ENCODE assay signal across 9 mouse cellular contexts in the genomic region with DNA sequence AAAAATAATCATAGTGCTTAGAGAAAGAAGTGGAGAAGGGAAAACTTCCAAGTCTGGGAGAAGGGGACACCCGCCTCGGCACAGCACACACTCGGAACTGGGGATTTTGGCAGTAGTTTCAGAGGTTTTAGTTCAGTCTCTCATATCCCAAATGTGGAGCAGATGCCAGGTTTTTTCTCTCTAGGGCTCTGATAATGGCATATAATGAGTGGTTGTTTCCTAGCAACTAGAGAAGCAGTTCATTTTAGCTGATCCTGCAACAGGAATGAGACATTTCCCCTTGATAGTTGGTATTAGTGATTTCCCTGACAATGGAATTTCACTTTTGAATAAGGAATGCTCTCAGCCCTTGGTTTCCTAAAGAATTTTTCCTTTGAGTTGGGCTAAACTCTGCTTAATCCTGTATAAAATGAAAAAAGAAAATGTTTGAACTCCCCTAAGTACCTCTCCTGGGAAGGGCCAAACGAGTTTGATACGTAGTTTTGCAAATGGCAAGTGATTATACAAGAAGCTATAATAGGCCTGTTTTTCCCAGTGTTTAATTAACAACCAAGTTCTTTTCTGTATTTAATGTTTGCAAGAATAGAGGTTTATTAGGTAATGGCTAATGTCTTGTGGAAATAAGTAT.
DNase-seq lines count a peak whose midpoint lies in the region; ATAC-seq lines count a peak whose summit lies in the region.
"Had no signal": no experiment of that assay in that cellular context is flagged by ENCODE, and none has a peak within 500 bp of the region (broad histone marks: within the 10 kb centered on the region; RNA-seq: fewer than 3 reads in every experiment).

No protein-coding gene starts in this region.

- WGBS in forebrain, embryonic 15.5 days: 4% methylated on average over 5 of the region's 5 CpGs
- WGBS in midbrain, embryonic 13.5 days: 4% methylated on average over 5 of the region's 5 CpGs

- H3K4me1 ChIP-seq in forebrain, embryonic 15.5 days: peaks cover 20% of the 10 kb centered on the region
- peaks cover 18% of the 10 kb centered on the region for H3K4me1 ChIP-seq in midbrain, embryonic 13.5 days (replicated peaks)

- H3K9ac ChIP-seq in forebrain, embryonic 15.5 days (replicated peaks): no peak overlapping the region
- H3K9ac ChIP-seq in midbrain, embryonic 13.5 days (replicated peaks): no peak overlapping the region

- no peak overlapping the region for H3K4me2 ChIP-seq in forebrain, embryonic 15.5 days (replicated peaks)
- no peak overlapping the region for H3K4me2 ChIP-seq in midbrain, embryonic 13.5 days (replicated peaks)

- H3K36me3 ChIP-seq in forebrain, embryonic 15.5 days: no peaks in the 10 kb centered on the region
- H3K36me3 ChIP-seq in midbrain, embryonic 13.5 days: no peaks in the 10 kb centered on the region

- DNase-seq in left cerebral cortex, adult 9 months (ENCODE audit: low spot score in 2 of 2): peak; percentile 10 to 17
- no peak for DNase-seq in left cerebral cortex, postnatal 36 days (ENCODE audit: low spot score in 2 of 2)
- peak; percentile 59 for DNase-seq in embryo, embryonic 10.5 days (ENCODE audit: low spot score)
- no peak for DNase-seq in kidney, adult 8-10 months
- DNase-seq in testis, postnatal 14 days (ENCODE audit: low spot score): no peak

- ATAC-seq in forebrain, embryonic 15.5 days (replicated peaks): peak; percentile 94
- ATAC-seq in midbrain, embryonic 13.5 days: peak; percentile 77
- ATAC-seq in granulocyte monocyte progenitor cell, adult 5-6 weeks (replicated peaks; ENCODE audit: poor library complexity, severe bottlenecking): no peak
- ATAC-seq: inflammation-experienced regulatory T-cells, adult 6 months had no signal

- H3K4me3 ChIP-seq in forebrain, embryonic 15.5 days: no peak overlapping the region
- no peak overlapping the region for H3K4me3 ChIP-seq in midbrain, embryonic 13.5 days (replicated peaks)

- no peaks in the 10 kb centered on the region for H3K9me3 ChIP-seq in forebrain, embryonic 15.5 days
- H3K9me3 ChIP-seq in midbrain, embryonic 13.5 days: no peaks in the 10 kb centered on the region

- intact Hi-C loops in left cerebral cortex, postnatal 36 days (cut with DNase I): no loop called here

- peak overlapping the region; percentile 57 for H3K27ac ChIP-seq in forebrain, embryonic 15.5 days (replicated peaks)
- H3K27ac ChIP-seq in midbrain, embryonic 13.5 days: 0 out of 2 replicates have a peak overlapping the region, but pooled peaks have one; percentile 2

- H3K27me3 ChIP-seq in forebrain, embryonic 15.5 days: no peaks in the 10 kb centered on the region
- H3K27me3 ChIP-seq in midbrain, embryonic 13.5 days: no peaks in the 10 kb centered on the region

Comparison
In these comparisons a context has a peak if more than half of its experiments do, and no peak if none do; other contexts are left out.
1. DNase-seq: peak in left cerebral cortex, adult 9 months (2 of 2) and embryo, embryonic 10.5 days (single experiment); none in left cerebral cortex, postnatal 36 days (0 of 2), kidney, adult 8-10 months (0 of 2) and testis, postnatal 14 days (single experiment).